In the genomic region with DNA sequence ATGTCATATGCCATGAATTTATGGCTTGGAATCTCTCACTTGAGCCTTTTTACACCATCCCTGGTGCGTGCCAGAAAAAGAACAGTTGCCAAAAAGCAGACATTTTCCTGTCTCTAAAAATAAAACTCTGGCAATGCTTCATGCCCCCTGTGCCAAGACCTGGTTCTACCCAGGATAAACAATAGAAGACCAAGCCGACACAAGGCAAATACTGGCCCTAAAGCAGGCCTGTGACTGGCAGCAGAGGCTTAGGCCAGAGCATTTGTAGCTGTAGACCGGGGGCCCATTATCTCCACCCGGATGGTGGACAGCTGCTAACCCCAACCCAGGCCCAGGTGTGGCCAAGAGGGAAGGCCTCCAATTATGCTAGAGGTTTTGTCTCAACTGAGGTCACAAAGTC, we compare ENCODE assay signal across 9 mouse cellular contexts. TPM values are rescaled to one million over a fixed set of nuclear protein-coding genes. Genes with fewer than 3 reads are reported as not detected.
DNase-seq lines count a peak whose midpoint lies in the region; ATAC-seq lines count a peak whose summit lies in the region.
"Had no signal": no experiment of that assay in that cellular context is flagged by ENCODE, and none has a peak within 500 bp of the region (broad histone marks: within the 10 kb centered on the region; RNA-seq: fewer than 3 reads in every experiment).

No protein-coding gene starts in this region.

- H3K36me3 ChIP-seq in kidney, embryonic 16.5 days (ENCODE audit: insufficient read depth, low read length): no peaks in the 10 kb centered on the region
- H3K36me3 ChIP-seq in lung, embryonic 15.5 days: no peaks in the 10 kb centered on the region
- H3K36me3 ChIP-seq: midbrain, embryonic 12.5 days had no signal

- H3K4me1 ChIP-seq in kidney, embryonic 16.5 days (ENCODE audit: insufficient read depth, low read length): peaks cover 24% of the 10 kb centered on the region
- peaks cover 19% of the 10 kb centered on the region for H3K4me1 ChIP-seq in brown adipose tissue, adult 24 weeks (ENCODE audit: control insufficient read depth, insufficient read depth, insufficient read length, low read length)
- peaks cover 26% of the 10 kb centered on the region for H3K4me1 ChIP-seq in lung, embryonic 15.5 days

- peak; percentile 7 for DNase-seq in kidney, adult 18-20 months
- DNase-seq in gonadal fat pad, adult 2 months (ENCODE audit: low read depth): peak; percentile 79
- no peak for DNase-seq in embryo, embryonic 9.5 days (ENCODE audit: extremely low spot score)
- no peak for DNase-seq in T-cell, adult 2 months (ENCODE audit: low spot score)

- no peak overlapping the region for H3K9ac ChIP-seq in kidney, embryonic 16.5 days (replicated peaks; ENCODE audit: low read length)
- no peak overlapping the region for H3K9ac ChIP-seq in lung, embryonic 15.5 days
- H3K9ac ChIP-seq: midbrain, embryonic 12.5 days had no signal

- ATAC-seq in kidney, embryonic 16.5 days (ENCODE audit: low FRiP score, low TSS enrichment): no peak
- ATAC-seq in lung, embryonic 15.5 days (ENCODE audit: borderline replicate concordance, extremely low read depth, low FRiP score, low TSS enrichment): no peak
- no peak for ATAC-seq in CD4-positive, CD25-positive, alpha-beta regulatory T cell, adult 4 months

- H3K4me2 ChIP-seq in kidney, embryonic 16.5 days (replicated peaks; ENCODE audit: low read depth, low read length): no peak overlapping the region
- H3K4me2 ChIP-seq in lung, embryonic 15.5 days: no peak overlapping the region
- H3K4me2 ChIP-seq: midbrain, embryonic 12.5 days had no signal

- no peaks in the 10 kb centered on the region for H3K9me3 ChIP-seq in kidney, embryonic 16.5 days (ENCODE audit: low read length)
- H3K9me3 ChIP-seq in lung, embryonic 15.5 days: no peaks in the 10 kb centered on the region
- H3K9me3 ChIP-seq: midbrain, embryonic 12.5 days had no signal

- WGBS in kidney, embryonic 16.5 days: 80% methylated on average over 4 of the region's 4 CpGs
- WGBS in lung, embryonic 15.5 days: 55% methylated on average over 4 of the region's 4 CpGs

- no peak overlapping the region for H3K27ac ChIP-seq in kidney, embryonic 16.5 days (ENCODE audit: low read length)
- H3K27ac ChIP-seq in brown adipose tissue, adult 24 weeks (replicated peaks; ENCODE audit: low read depth, low read length): peak overlapping the region; percentile 77
- peak overlapping the region; percentile 8; the same call in 1 of the 2 replicates for H3K27ac ChIP-seq in lung, embryonic 15.5 days
- H3K27ac ChIP-seq: midbrain, embryonic 12.5 days had no signal

- no peak overlapping the region for H3K4me3 ChIP-seq in kidney, embryonic 16.5 days (ENCODE audit: low read length)
- no peak overlapping the region for H3K4me3 ChIP-seq in brown adipose tissue, adult 24 weeks (ENCODE audit: insufficient read depth, low read depth, low read length)
- H3K4me3 ChIP-seq in lung, embryonic 15.5 days: no peak overlapping the region
- H3K4me3 ChIP-seq: midbrain, embryonic 12.5 days had no signal

- no peaks in the 10 kb centered on the region for H3K27me3 ChIP-seq in kidney, embryonic 16.5 days (ENCODE audit: insufficient read depth, low read length)
- no peaks in the 10 kb centered on the region for H3K27me3 ChIP-seq in lung, embryonic 15.5 days
- H3K27me3 ChIP-seq: midbrain, embryonic 12.5 days had no signal

RNA-seq across cellular contexts. Expression of a gene that starts 41.5 kb away (rescaled TPM):
- not detected in 2 replicates for polyA plus RNA-seq in kidney, embryonic 16.5 days (2015; fragmentation: Nextera tagmentation; extraction: Ambion mirVana)
- polyA plus RNA-seq in brown adipose tissue, adult 24 weeks (2012; ENCODE audit: insufficient read depth, insufficient read length, missing spikeins): not detected in 2 replicates
- 0.81 and 0.93 TPM in 2 replicates for polyA plus RNA-seq in gonadal fat pad, adult 2 months (2012; rRNA removed)
- not detected in 2 replicates for polyA plus RNA-seq in lung, embryonic 15.5 days (2015; fragmentation: Nextera tagmentation; extraction: Ambion mirVana)
- not detected for polyA plus RNA-seq in CD4-positive, CD25-positive, alpha-beta regulatory T cell, adult 4 months (2017; shearing (Covaris generic))
- polyA plus RNA-seq: midbrain, embryonic 12.5 days had no signal

Comparison
In these comparisons a context has a peak if more than half of its experiments do, and no peak if none do; other contexts are left out.
1. DNase-seq: peak in kidney, adult 18-20 months (single experiment) and gonadal fat pad, adult 2 months (single experiment); none in embryo, embryonic 9.5 days (single experiment) and T-cell, adult 2 months (single experiment).